Mouse (Mus musculus): ENCODE measurements around the gene Rtn4.

Rtn4 gene

DNA sequence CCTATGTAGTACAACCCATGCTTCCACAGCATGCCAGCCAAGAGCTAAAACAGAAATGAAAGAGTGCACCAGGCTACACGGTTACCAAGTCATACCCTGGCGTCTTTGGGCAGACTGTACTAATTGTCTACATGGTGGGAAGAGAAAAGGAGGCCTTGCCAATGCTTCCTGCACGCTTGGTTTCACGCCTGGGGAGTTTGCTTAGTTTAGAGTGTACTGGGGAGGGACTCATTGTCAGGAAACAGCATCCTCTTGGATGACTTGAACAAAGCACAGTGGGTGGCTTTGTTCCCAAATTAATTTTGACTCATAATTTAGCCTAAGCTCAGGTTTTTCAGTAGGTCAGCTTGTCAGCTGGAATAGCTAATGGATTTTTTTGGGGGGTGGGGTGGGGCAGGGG is 72.3 kb downstream of the Rtn4 start:
- DNase-seq (ENCODE audit: low read depth) = no peak

DNA sequence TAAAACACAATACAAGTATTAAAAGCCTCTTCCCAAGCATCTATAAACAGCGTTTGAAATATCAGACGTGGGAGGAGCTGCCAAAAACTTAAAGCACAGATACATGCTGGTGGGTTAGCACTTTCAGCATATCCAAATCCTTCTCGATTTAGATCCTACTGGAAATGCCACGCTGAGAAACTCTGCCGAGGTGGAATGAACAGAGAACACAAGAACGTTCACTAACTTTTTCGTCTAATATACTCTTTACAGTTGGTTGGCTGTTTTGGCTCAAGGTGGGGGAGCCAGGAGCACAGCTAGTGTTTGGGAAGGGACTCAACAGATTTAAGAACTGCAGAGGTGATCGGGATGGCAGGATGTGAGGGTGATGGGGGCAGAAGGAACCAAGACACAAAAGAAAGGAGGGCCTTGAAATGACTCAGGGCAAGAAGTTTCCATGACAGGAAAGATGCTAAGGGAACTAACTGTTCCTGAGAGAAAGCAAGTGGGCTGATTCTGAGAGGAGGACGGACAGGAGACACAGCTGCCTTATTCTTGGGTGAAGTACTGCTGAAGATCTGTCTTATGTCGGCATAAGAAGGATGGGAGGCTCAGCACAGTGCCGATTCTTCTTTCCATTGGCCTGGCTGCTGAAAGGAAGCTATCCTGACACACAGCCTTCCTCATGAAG is 73.7 kb downstream of the Rtn4 start:
- DNase-seq (ENCODE audit: low read depth) = no peak

DNA sequence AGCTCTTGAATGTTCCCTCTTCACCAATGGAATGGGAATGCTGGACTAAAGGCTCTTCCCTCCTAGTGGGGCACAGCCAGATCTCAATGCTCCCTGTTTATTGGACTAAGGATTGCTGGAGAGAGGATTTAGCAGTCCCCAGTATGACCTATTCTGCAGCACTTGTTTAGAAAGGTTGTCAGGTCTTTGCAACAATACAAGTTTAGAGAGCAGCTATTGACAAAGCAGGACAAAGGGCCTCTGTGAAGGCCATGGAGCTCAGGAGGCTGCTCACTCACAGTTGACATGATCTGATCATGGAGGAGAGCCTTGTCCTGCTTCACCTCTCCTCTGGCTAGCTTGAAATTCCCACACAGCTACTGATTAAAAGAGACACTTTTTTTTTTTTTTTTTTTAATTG is 75.8 kb downstream of the Rtn4 start:
- DNase-seq (ENCODE audit: low read depth) = no peak

DNA sequence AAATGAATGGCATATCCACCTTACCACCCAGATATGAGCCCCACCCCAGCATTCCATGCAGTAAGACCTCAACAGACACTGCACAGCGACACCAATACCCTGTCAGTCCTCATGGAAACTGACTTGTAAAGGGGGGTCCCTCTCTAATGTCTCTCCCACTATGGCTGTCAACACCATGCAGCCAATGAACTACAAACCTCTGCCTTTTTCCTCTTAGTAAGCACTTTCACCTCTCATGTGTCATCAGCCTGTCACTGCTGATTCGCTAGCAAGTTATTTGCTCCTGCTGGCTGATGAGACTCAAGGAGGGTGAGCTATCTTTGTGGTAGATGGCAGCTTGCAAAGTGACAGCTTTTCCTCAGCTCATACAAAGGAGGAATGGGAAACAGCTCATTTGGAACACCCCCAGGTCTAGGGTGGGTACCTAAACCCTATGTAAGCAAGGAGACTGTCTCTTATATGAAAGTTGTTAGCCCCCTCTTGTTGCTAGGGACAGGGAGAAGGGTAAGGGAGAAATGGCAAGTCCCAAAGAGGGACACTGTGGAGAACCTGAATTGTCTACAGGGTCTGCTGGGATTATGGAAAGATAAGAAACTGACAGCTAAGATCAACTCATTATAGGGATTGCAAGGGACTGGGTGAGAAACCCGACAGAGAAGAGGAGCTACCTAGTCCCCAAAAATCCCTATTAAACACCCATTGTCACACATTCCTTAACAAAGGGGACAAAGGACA is 78.1 kb downstream of the Rtn4 start:
- no peak for DNase-seq (ENCODE audit: low read depth)

DNA sequence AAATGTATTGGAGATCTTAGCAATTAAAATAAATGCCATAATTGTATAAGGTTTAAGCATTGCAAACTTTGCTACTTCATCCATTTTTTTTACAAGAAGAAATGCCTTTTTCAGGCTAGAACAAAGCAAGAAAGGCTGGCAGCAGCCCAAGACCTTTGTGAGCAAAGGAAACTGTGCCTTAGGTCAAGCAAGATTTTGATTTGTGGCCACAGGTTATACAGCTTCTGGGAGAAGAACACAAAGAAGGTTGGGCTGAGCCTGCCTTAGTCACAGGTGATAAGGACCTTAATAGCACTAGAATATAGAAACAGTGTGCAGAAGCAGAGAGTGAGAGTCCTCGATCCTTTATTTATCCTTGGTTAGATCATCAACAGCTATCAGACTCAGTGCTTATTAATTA is 79.5 kb downstream of the Rtn4 start:
- no peak for DNase-seq (ENCODE audit: low read depth)

DNA sequence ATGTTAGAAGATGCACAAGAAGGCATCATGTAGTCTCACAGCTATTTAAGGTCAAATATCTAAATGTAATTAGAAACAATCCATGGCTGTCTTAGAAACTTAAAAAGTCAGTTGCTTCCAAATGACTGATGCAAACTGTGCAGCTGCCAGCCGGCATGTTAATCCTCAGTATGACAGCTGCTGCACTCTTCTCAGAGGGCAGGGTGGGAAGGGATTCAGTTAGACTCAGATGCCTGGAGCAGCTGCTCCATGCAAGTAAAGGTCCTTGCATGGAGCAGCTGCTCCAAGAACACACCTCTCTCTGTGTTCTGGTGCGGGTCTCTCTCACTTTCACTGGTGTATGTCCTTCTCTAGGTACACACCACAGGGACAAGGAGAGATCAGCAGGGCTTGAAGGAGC is 81.5 kb downstream of the Rtn4 start:
- no peak for DNase-seq (ENCODE audit: low read depth)

DNA sequence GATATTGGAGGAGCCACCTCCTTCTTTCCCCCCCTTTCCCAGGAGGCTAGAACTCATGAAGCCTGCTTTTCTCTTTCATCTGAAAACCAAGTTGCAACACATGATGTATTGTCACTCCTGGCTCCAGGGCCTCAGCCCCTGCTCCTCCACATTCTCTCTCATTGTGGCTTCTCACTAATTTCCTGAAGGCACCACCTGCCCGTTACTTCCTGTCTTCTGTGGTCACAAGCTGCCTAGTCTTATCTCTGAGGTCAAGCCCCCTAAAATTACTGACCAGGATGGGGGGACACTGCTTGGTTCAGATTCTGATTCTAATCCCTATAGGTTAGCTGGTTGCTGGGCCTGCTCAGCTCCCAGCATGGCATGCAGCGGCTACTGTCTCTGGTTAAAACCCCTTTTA is 82.0 kb downstream of the Rtn4 start:
- DNase-seq (ENCODE audit: low read depth) = no peak

DNA sequence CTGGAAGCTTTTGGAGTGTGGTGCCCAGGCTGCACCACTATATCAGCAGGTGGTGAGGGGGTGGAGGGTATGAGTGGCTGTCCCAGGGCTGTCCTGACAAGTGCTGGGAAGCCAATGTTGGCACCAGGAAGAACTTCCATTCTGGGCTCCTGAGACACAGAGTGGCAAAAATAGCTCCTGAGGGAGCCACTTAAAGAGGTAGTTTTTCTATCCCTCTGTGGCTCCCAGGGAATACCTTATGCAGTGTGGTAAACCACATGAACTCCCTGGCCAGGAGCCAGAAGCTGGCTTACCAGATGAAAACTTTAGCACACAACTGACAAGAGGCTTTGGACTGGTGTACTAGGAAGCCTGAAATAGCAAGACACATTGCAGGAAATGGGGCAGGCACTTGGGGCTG is 85.2 kb downstream of the Rtn4 start:
- no peak for DNase-seq (ENCODE audit: low read depth)

DNA sequence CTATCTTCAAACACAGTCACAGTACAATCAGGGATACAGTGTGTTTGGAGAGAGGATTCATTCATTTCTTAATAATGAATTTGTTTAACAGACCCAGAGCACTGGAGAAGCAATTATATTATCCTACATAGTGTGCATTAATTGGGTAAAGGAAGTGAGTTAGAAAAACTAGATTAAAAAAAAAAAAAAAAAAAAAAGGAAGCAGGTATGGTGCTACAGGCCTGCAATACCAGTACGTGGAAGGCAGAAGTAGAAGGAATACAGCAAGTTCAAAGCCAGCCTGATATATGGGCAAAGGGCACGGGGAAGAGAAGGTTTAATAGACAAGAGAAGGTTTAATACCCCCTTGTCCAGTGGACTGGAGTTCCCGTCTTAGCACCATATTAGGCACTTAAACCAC is 86.2 kb downstream of the Rtn4 start:
- DNase-seq (ENCODE audit: low read depth) = no peak

DNA sequence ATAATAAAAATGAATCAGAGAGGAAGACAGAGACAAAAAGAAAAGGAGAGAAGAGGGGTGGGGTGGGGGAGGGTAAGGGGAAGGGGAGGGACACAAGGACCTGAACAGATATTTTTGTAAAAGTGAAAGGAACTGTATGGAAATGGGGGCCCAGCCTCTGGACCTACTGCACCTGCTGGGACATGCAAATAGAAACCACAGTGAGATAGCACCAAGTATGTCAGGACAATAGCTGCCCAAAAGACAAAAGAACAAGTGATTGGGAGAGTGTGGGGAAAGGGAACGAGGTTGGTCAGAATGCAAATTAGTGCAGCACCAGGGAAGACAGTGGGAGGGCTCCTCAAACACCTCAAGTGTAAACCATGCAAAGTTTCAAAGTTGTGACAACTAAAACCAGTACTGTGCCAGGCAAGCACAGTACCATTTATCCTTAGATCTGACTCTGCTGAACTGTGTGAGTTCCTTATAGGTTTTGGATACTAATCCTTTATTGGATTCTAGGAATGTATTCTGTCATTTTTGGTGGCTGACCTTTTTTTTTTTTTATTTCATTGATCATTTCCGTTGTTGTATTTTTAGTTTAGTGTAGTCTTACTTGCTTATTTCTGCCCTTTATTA is 86.8 kb downstream of the Rtn4 start:
- no peak for DNase-seq (ENCODE audit: low read depth)

DNA sequence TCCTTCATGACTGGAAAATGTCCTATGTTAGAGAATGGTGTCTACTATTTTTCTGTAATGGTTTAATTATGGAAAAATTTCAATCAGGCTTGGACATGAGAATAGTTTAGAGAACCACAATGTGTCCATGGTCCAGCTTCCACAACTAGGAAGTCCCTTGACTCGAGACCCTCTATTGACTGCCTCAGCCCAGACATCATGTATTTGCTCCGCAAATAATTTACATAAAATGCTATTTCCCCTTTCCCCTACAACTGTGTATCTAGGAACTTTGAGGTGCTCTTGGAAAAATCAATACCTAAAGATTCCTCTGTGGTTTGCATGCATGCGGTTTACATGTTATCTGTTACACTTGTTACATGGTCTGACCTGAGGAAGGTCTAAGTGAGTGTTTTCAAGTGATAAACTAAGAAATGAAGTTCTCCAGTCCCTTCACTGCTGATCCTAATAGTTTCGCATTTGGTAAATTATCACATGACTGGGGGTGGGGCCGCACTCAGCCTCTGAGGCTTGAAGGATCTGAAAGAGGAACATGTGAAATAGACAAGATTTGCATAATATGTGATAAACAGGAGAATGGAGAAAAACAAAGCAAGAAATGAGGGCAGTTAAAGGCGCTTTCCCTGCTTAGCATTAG is 94.0 kb downstream of the Rtn4 start:
- peak; percentile 40 for DNase-seq (ENCODE audit: low read depth)

DNA sequence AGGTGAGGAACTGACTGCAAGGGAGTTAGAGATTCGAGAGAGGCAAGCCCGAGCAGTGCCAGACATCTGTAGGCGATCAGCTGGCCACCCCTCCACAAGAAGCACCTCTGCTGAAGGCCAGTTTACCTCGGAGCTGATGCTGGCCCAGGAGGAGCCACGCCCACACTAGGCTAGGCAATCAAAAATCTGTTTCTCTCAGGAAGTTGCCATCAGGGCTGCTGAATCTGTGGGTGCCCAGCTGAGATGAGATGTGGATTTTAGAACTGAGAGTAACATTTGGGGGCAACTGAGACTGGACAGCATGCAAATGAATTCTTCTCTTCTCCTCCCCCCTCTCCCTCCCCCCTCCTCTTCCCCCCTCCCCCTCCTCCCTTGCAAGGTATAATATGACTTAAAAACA is 94.7 kb downstream of the Rtn4 start:
- DNase-seq (ENCODE audit: low read depth) = no peak

DNA sequence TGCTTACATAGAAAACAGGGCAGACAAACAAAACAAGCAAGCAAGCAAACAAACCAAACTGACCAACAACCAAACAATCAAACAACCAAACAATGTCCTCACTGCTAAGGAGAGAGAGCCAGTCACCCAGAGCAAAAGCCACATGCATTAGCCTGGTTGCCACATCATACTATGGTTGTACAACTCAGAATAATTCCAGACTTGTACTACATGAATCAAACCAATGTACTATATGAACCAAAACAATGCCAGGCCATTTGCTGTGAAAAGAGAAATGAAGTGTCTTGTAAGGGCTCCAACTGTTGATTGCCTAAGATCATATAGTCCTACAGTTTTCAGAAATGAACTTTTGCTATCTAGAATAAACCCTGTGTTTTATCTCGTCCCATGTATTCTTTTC is 95.8 kb downstream of the Rtn4 start:
- no peak for DNase-seq (ENCODE audit: low read depth)

DNA sequence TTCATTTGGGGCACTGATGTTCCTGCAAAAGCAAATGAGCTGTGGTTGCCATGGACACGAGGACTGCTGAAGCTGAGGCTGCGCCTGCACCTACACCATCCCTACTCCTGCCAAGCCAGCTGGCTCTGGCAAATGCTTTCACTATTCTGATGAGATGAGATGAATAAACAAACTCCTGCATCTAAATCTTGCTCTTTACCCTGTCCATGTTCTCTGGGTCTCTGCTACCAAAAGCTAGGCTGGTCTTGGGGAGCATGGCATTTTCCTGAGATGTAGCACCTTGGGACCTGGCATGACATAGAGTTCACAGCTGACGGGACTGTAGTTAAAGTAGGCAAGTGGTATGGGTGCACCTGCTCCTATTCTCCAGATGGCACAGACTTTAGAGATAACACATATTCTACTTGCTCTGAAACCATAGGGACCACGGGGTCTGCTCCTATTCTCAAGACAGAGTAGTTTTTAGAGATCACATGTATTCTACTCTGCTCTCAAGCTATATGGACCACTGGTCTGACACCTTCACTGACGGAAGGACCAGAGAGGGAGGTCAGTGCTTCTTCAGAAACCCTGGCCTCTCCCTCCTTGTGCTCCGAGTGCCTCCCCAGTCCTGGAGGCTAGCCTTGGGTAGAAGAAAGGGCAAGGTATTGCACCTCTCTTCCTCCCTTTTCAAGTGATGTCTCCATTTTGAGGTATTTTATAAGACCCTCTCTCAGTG is 96.3 kb downstream of the Rtn4 start:
- no peak for DNase-seq (ENCODE audit: low read depth)

DNA sequence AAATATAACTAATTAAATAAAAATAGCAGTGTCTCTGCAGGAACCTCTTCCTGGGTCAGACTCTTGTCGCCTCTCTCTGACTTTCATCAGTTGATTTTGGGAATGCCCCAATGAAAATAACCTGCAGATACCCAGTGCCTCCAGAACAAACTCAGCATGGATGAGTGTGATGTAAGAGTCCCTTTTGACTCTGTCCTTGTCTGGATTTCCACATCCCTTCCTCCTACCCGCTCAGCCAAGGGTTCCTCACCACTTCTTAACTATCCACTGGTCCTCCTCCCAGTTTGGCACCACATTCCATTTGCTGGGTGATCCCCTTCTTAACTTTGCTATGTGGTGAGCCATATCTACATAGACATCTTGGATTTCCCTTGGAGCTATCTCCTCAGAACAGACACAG is 98.0 kb downstream of the Rtn4 start:
- DNase-seq (ENCODE audit: low read depth) = no peak
